Mouse (Mus musculus): ENCODE results near the gene Aadat. TPM values are rescaled to one million over a fixed set of nuclear protein-coding genes. Genes with fewer than 3 reads are reported as not detected.
"Not testable (repeated sequence)": the region's sequence is repeated elsewhere in the genome, so short reads cannot be mapped to it uniquely, and the experiment has no call there.

Gene Aadat
- polyA plus RNA-seq (2014; fragmentation: Nextera tagmentation; extraction: Ambion mirVana), result 0.28 and 0.79 TPM in 2 replicates

DNA sequence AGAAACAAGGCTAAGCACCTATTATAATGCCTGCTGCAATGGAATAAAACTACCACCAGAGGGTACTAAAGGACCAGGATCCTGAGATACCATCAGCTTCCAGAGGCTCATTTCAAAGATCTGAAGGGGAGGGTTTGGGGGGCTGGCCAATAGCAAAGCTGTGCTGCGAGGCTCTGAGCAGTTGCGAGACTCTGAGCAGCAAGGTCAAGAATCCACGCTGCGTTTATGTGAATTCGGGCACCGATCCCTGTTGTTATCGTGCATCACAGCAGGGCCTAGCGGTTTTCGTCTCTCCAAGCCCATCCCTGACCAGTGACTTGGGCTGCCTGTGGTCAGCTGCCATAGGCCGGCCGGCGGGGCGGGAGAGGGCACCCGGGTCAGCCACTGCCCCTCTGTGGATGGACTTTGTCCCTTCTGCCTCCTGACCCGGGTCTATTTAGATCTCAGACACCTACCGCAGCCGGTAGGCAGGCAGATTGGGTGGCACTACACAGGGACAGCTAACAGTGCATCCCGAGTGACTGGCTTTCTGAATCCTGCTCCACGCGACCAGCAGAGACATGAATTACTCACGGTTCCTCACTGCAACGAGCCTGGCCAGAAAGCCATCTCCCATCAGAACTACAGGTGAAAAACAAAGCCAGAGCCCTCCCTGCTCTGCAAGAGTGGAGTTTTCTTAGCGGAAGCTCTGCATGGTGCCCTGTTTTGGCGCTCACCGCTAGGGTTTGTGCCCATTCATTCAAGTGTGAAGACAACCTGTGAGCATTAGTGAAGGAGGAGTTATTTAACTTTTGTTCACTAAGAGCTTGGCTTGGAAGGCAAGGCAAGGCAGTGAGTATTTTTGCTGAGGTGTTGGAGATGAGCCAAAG lies at the start of gene Aadat:
TSS of gene Aadat (plus strand) at position 280 of the 869 bp plus-strand sequence.
- WGBS, result 3% methylated on average over 25 of the region's 25 CpGs
- H3K27ac ChIP-seq (ENCODE audit: low read depth), result no peak within 1 kb of the TSS

DNA sequence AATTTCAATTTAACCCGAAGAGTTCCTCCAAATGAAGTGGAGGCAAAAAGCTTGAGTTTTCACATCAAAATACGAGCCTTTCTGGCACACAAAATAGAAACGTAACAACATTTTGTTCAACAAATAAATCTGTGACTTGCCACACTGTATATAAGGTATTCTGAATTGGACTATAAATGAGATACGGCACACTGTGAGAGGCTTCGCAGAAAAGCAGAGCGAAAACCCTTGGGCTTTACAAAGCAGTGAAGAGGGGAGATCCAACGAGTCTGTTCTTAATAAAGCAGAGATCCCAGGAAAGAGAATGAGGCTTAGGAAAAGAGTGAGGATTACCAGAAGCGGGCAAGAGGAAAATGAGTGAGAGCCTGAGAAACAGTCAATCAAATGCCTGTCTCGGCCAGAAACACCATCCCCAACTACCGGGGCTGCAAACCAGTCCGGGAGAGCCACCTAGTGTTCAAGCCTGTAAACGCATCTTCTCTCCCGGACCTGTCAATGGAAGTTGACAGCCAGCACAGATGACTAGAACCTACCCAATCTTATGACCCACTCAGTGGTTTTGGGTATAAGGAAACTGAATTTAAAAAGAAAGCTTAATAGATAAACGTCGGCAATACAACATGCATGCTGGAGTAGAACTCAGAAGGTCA lies 38.9 kb upstream of the Aadat start:
- peak; percentile 80 for DNase-seq (ENCODE audit: low spot score)
- Histone ChIP-seq H3K4me1 (replicated peaks; ENCODE audit: control insufficient read depth, insufficient read depth, low read length) (no peaks in the 10 kb centered on the region), H3K27ac (ENCODE audit: low read depth) (no peak overlapping the region), H3K36me3 (ENCODE audit: control insufficient read depth, insufficient read depth, low read length) (no peaks in the 10 kb centered on the region), H3K27me3 (replicated peaks; ENCODE audit: control insufficient read depth, insufficient read depth, low read length) (no peaks in the 10 kb centered on the region), H3K4me2 (ENCODE audit: low read length) (no peak overlapping the region), H3K9me3 (ENCODE audit: control insufficient read depth, low read length) (no peaks in the 10 kb centered on the region), H3K9ac (ENCODE audit: low read length) (no peak overlapping the region), H3K4me3 (ENCODE audit: low read depth, low read length) (no peak overlapping the region)
- WGBS, result 36% methylated on average over 15 of the region's 15 CpGs
- no peak; the same call in 1 of the 2 replicates for ATAC-seq (replicated peaks; ENCODE audit: low FRiP score, low TSS enrichment, low read depth)

More for the DNA sequence above, at the start of gene Aadat:
- ATAC-seq (replicated peaks; ENCODE audit: low FRiP score, low TSS enrichment, low read depth) (peak; percentile 92), DNase-seq (ENCODE audit: low spot score) (peak; percentile 79)
- Histone ChIP-seq H3K4me2 (ENCODE audit: low read length) (peak within 1 kb of the TSS; percentile 96), H3K4me1 (replicated peaks; ENCODE audit: control insufficient read depth, insufficient read depth, low read length) (peaks cover 5% of the 10 kb centered on the region; the same call in 1 of the 2 replicates), H3K27me3 (replicated peaks; ENCODE audit: control insufficient read depth, insufficient read depth, low read length) (no peaks in the 10 kb centered on the region), H3K9ac (ENCODE audit: low read length) (peak within 1 kb of the TSS; percentile 55), H3K4me3 (ENCODE audit: low read depth, low read length) (peak within 1 kb of the TSS; percentile 50), H3K36me3 (ENCODE audit: control insufficient read depth, insufficient read depth, low read length) (no peaks in the 10 kb centered on the region), H3K9me3 (ENCODE audit: control insufficient read depth, low read length) (no peaks in the 10 kb centered on the region)

DNA sequence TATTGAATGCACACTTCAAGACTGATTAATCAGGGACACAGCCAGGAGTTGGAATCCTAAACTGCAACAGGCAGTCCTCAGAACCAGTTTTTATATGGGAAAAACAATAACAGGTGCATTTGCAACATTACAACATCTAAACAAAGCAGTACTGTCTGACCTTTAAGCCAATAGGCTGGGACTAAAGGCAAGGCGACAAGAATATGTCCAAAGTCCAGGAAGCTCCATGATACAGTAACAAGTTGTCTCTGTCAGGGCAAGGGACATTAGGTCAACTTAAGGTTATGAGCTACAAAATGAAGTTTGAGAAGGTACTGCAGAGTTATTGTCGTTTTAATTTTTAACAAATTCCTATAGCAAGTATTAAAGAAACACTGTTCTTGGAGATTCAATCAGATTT lies 15.6 kb upstream of the Aadat start:
- H3K4me3 ChIP-seq (ENCODE audit: low read depth, low read length), result no peak overlapping the region
- H3K27ac ChIP-seq (ENCODE audit: low read depth), result no peak overlapping the region
- H3K36me3 ChIP-seq (ENCODE audit: control insufficient read depth, insufficient read depth, low read length), result no peaks in the 10 kb centered on the region
- H3K27me3 ChIP-seq (replicated peaks; ENCODE audit: control insufficient read depth, insufficient read depth, low read length), result no peaks in the 10 kb centered on the region
- no peak overlapping the region for H3K4me2 ChIP-seq (ENCODE audit: low read length)
- 79% methylated on average over 2 of the region's 2 CpGs for WGBS
- H3K4me1 ChIP-seq (replicated peaks; ENCODE audit: control insufficient read depth, insufficient read depth, low read length), result no peaks in the 10 kb centered on the region
- no peak for DNase-seq (ENCODE audit: low spot score)
- ATAC-seq (replicated peaks; ENCODE audit: low FRiP score, low TSS enrichment, low read depth), result no peak
- H3K9me3 ChIP-seq (ENCODE audit: control insufficient read depth, low read length), result no peaks in the 10 kb centered on the region
- no peak overlapping the region for H3K9ac ChIP-seq (ENCODE audit: low read length)

DNA sequence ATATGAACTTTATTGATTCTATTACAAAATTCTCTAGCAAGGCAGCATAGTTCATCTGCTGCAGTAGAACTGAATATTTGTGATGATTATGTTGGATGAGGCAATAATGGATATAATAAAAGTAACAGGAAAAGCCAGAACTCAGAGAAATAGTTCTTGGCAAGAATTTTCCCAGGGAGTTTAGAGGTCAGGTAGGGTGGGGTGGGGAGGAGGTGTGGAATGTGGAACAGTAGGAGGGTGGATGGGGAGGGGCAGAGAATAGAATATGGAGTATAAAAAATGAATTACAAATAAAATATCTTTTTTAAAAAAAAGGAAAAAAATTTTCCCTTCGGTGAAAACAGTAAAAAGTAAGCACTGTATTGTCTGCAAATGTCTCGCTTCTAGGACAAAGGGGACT lies 13.9 kb upstream of the Aadat start:
- Histone ChIP-seq H3K4me1 (replicated peaks; ENCODE audit: control insufficient read depth, insufficient read depth, low read length) (no peaks in the 10 kb centered on the region), H3K9me3 (ENCODE audit: control insufficient read depth, low read length) (no peaks in the 10 kb centered on the region), H3K27me3 (replicated peaks; ENCODE audit: control insufficient read depth, insufficient read depth, low read length) (no peaks in the 10 kb centered on the region), H3K36me3 (ENCODE audit: control insufficient read depth, insufficient read depth, low read length) (no peaks in the 10 kb centered on the region), H3K9ac (ENCODE audit: low read length) (no peak overlapping the region), H3K4me2 (ENCODE audit: low read length) (no peak overlapping the region), H3K27ac (ENCODE audit: low read depth) (no peak overlapping the region), H3K4me3 (ENCODE audit: low read depth, low read length) (no peak overlapping the region)
- DNase-seq (ENCODE audit: low spot score) (no peak), ATAC-seq (replicated peaks; ENCODE audit: low FRiP score, low TSS enrichment, low read depth) (no peak)
- 92% methylated on average over 2 of the region's 2 CpGs for WGBS

DNA sequence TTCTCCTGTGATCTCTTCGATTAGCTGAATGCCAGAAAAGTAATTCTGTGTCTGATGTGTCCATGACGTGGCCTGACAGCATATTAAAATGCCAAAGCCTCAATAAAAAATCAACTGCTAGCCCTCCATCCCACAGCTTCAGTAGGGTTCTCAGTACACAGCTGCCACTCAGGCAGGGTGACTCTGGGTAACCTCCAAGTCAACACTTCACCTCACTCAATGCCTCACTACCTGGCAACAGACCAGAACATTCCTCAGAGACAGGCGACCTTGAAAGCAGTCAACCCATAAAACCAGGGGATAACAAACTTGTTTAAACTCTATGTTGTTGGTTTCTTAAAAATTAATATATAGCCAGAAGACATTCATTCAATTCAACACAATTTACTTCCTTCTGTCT lies 13.3 kb upstream of the Aadat start:
- no peak overlapping the region for H3K27ac ChIP-seq (ENCODE audit: low read depth)
- ATAC-seq (replicated peaks; ENCODE audit: low FRiP score, low TSS enrichment, low read depth), result no peak
- WGBS, result 67% methylated on average over 3 of the region's 3 CpGs

GRCm38 (mm10) chr8:60494606-60495005 lies 11.1 kb upstream of the Aadat start:
- DNase-seq (ENCODE audit: low spot score), result no peak
- no peak overlapping the region for H3K9ac ChIP-seq (ENCODE audit: low read length)
- no peaks in the 10 kb centered on the region for H3K4me1 ChIP-seq (replicated peaks; ENCODE audit: control insufficient read depth, insufficient read depth, low read length)
- no peaks in the 10 kb centered on the region for H3K36me3 ChIP-seq (ENCODE audit: control insufficient read depth, insufficient read depth, low read length)
- H3K9me3 ChIP-seq (ENCODE audit: control insufficient read depth, low read length), result no peaks in the 10 kb centered on the region
- no peak overlapping the region for H3K27ac ChIP-seq (ENCODE audit: low read depth)
- ATAC-seq (replicated peaks; ENCODE audit: low FRiP score, low TSS enrichment, low read depth), result no peak
- H3K4me3 ChIP-seq (ENCODE audit: low read depth, low read length), result no peak overlapping the region
- H3K4me2 ChIP-seq (ENCODE audit: low read length), result no peak overlapping the region
- H3K27me3 ChIP-seq (replicated peaks; ENCODE audit: control insufficient read depth, insufficient read depth, low read length), result no peaks in the 10 kb centered on the region
- 90% methylated on average over 11 of the region's 11 CpGs for WGBS

More for the DNA sequence above, 13.3 kb upstream of the Aadat start:
- Histone ChIP-seq H3K36me3 (ENCODE audit: control insufficient read depth, insufficient read depth, low read length) (no peaks in the 10 kb centered on the region), H3K4me2 (ENCODE audit: low read length) (no peak overlapping the region), H3K4me1 (replicated peaks; ENCODE audit: control insufficient read depth, insufficient read depth, low read length) (no peaks in the 10 kb centered on the region), H3K27me3 (replicated peaks; ENCODE audit: control insufficient read depth, insufficient read depth, low read length) (no peaks in the 10 kb centered on the region), H3K4me3 (ENCODE audit: low read depth, low read length) (no peak overlapping the region), H3K9me3 (ENCODE audit: control insufficient read depth, low read length) (no peaks in the 10 kb centered on the region), H3K9ac (ENCODE audit: low read length) (no peak overlapping the region)
- no peak for DNase-seq (ENCODE audit: low spot score)

DNA sequence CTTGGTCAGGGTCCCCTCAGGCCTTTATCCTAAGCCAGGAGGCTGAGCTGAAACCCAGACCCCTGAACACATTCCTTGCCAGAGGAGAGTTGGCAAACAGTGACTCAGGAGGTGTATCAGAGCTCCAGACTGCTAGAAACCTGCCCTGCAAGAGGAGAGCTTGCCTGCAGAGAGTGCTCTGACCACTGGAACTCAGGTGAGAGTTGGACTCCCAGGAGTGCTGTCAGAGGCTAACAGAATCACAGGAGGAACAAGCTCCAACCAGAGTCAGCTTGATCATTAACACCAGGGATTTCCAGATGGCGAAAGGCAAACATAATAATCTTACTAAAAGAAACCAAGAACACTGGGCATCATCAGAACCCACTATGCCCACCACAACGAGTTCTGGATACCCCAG lies 10.7 kb upstream of the Aadat start:
- H3K9ac ChIP-seq (ENCODE audit: low read length); H3K36me3 ChIP-seq (ENCODE audit: control insufficient read depth, insufficient read depth, low read length); H3K9me3 ChIP-seq (ENCODE audit: control insufficient read depth, low read length); DNase-seq (ENCODE audit: low spot score); H3K27me3 ChIP-seq (replicated peaks; ENCODE audit: control insufficient read depth, insufficient read depth, low read length); ATAC-seq (replicated peaks; ENCODE audit: low FRiP score, low TSS enrichment, low read depth); H3K4me2 ChIP-seq (ENCODE audit: low read length); H3K27ac ChIP-seq (ENCODE audit: low read depth); H3K4me1 ChIP-seq (replicated peaks; ENCODE audit: control insufficient read depth, insufficient read depth, low read length); H3K4me3 ChIP-seq (ENCODE audit: low read depth, low read length): not testable (repeated sequence)
- 74% methylated on average over 2 of the region's 2 CpGs for WGBS

DNA sequence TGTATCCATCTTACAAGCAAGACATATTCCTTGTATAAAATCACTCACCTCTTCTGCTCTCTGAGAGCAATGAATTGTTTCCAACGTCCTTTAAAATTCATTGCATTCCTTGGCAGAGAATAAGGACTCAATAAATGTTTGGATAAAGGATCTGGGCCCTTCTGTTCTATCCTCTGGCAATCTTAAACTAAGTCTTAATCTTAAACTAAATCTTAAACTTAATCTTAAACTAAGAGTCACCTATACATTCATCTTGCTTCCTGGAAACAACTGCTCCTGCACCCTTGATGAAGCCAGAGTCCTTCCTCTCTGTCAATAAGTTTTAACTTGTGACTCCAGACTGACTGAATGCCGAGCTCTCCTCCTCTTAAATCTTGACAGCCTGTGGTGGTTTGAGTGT lies 2.6 kb upstream of the Aadat start, which contains the start of gene Gm10283:
TSS of gene Gm10283 (minus strand) at position 101 of the 400 bp plus-strand sequence.
- Histone ChIP-seq H3K27ac (ENCODE audit: low read depth) (no peak within 1 kb of the TSS), H3K9ac (ENCODE audit: low read length) (no peak within 1 kb of the TSS), H3K9me3 (ENCODE audit: control insufficient read depth, low read length) (no peaks in the 10 kb centered on the region), H3K4me1 (replicated peaks; ENCODE audit: control insufficient read depth, insufficient read depth, low read length) (peaks cover 5% of the 10 kb centered on the region; the same call in 1 of the 2 replicates), H3K36me3 (ENCODE audit: control insufficient read depth, insufficient read depth, low read length) (no peaks in the 10 kb centered on the region), H3K4me2 (ENCODE audit: low read length) (no peak within 1 kb of the TSS), H3K4me3 (ENCODE audit: low read depth, low read length) (no peak within 1 kb of the TSS), H3K27me3 (replicated peaks; ENCODE audit: control insufficient read depth, insufficient read depth, low read length) (no peaks in the 10 kb centered on the region)
- 26% methylated on average over 2 of the region's 2 CpGs for WGBS
- DNase-seq (ENCODE audit: low spot score), result no peak
- ATAC-seq (replicated peaks; ENCODE audit: low FRiP score, low TSS enrichment, low read depth), result no peak

Measured in intestine, embryonic 14.5 days (tissue).